Comparison of ENCODE assay signal across 7 mouse cellular contexts in the genomic region with DNA sequence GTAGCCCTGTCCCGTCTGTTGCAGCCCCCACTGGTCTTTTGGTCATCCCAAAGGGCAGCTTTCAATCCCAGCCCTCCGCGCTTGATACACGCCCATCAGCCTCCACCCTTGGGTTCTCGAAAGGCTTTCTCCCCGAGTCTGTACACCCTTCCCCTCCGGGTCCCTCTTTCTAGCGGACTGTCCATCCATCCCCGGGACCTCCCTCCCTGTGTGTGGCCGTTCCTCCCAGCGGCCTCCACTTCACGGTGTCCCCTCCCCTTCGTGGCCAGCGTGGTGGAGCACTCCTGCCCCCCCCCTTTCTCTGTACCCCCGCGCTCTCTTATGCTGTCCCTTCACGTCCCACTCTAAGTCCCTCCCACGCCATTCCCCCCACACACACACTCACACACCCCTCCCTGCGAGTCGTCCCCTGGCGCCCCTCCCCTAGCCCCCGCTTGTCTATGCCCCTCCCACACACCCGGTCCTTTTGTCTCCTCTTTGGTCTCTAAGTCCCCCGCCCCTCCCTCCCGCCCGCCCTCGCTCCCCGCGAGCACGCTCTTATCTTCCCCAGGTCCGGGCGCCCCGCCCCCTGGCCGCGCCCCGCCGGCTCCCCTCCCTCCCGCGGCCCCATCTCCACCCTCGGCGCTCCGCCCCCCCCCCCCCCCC. TPM values are rescaled to one million over a fixed set of nuclear protein-coding genes. Genes with fewer than 3 reads are reported as not detected.
A peak's percentile ranks its signal among the peaks of the same experiment; 100 is the strongest.
DNase-seq lines count a peak whose midpoint lies in the region; ATAC-seq lines count a peak whose summit lies in the region.

No protein-coding gene starts in this region.

- H3K4me3 ChIP-seq in hindbrain, embryonic 15.5 days: peak overlapping the region; percentile 51

- H3K36me3 ChIP-seq in hindbrain, embryonic 15.5 days: no peaks in the 10 kb centered on the region

- H3K4me1 ChIP-seq in hindbrain, embryonic 15.5 days (replicated peaks): no peaks in the 10 kb centered on the region

- peak; percentile 91 for ATAC-seq in hindbrain, embryonic 15.5 days (ENCODE audit: low FRiP score, low read depth)

- intact Hi-C loops in left cerebral cortex, postnatal 25 days (cut with DNase I): loop anchor here (1.0 kb wide), 1 partner anchor 58 kb away; no protein-coding TSS in a partner anchor

- H3K27ac ChIP-seq in hindbrain, embryonic 15.5 days (replicated peaks): peak overlapping the region; percentile 92

- no peaks in the 10 kb centered on the region for H3K9me3 ChIP-seq in hindbrain, embryonic 15.5 days

- H3K4me2 ChIP-seq in hindbrain, embryonic 15.5 days: peak overlapping the region; percentile 63

- H3K27me3 ChIP-seq in hindbrain, embryonic 15.5 days: no peaks in the 10 kb centered on the region

- WGBS in hindbrain, embryonic 15.5 days: 17% methylated on average over 23 of the region's 42 CpGs

- H3K9ac ChIP-seq in hindbrain, embryonic 15.5 days: peak overlapping the region; percentile 64

- peak; percentile 81 to 93 for DNase-seq in adrenal gland, adult (ENCODE audit: inconsistent age in 2 of 2, low spot score in 1 of 2)
- DNase-seq in cerebellum, postnatal 36 days: peak; percentile 64 to 69
- peak; percentile 3 to 23 for DNase-seq in frontal cortex, postnatal 25 days (ENCODE audit: low spot score in 2 of 2)
- DNase-seq in left cerebral cortex, postnatal 25 days (ENCODE audit: low spot score in 2 of 2): peak; percentile 13 to 25
- DNase-seq in mesoderm, embryonic 11.5 days (ENCODE audit: low read depth, low spot score): peak; percentile 88
- peak; percentile 67 for DNase-seq in right cerebral cortex, postnatal 4 days

RNA-seq across cellular contexts. Expression of gene Utp14a, which starts 28.5 kb away (rescaled TPM):
- 13.5 and 14.2 TPM in 2 replicates for polyA plus RNA-seq in hindbrain, embryonic 15.5 days (2015; fragmentation: Nextera tagmentation; extraction: Ambion mirVana)
- total RNA-seq in left cerebral cortex, postnatal 25 days (2021): 10 to 100 TPM; 13.4 to 14.9 TPM

RNA-seq across cellular contexts. Expression of gene Bcorl1, which starts 56.0 kb away (rescaled TPM):
- 6.1 and 6.7 TPM in 2 replicates for polyA plus RNA-seq in hindbrain, embryonic 15.5 days (2015; fragmentation: Nextera tagmentation; extraction: Ambion mirVana)
- 10 to 100 TPM; 16.6 to 19.4 TPM for total RNA-seq in left cerebral cortex, postnatal 25 days (2021)

Comparison
In these comparisons a context has a peak if more than half of its experiments do, and no peak if none do; other contexts are left out.
1. Peak in every context shown above with its lines: DNase-seq, ATAC-seq, H3K4me3 ChIP-seq and H3K27ac ChIP-seq.
2. DNase-seq: peak in every context shown above with its lines; median percentile 88 in mesoderm, embryonic 11.5 days; 87 in adrenal gland, adult; 67 in right cerebral cortex, postnatal 4 days; 66 in cerebellum, postnatal 36 days; 19 in left cerebral cortex, postnatal 25 days; 13 in frontal cortex, postnatal 25 days.